Mouse (Mus musculus): ENCODE measurements at regions not wholly inside any gene's neighbourhood (a gene's known extent, or its start where the extent isn't known, plus 50 kb on each side); places are given as distances from the start of the nearest gene placed in this dataset.

GRCm38 (mm10) chr1:179906115-179906514 lies 54.2 kb upstream of the Cdc42bpa start:
- no peak for DNase-seq

- DNase-seq: no peak
Measured at GRCm38 (mm10) chr1:179892711-179893110, 67.6 kb upstream of the Cdc42bpa start.

- no peak for DNase-seq
Measured at GRCm38 (mm10) chr1:179887921-179888320, 72.4 kb upstream of the Cdc42bpa start.

GRCm38 (mm10) chr1:179881222-179881621 lies 77.7 kb upstream of the Ahctf1 start:
- no peak for DNase-seq

- DNase-seq: no peak
Measured at GRCm38 (mm10) chr1:179877893-179878292, 74.4 kb upstream of the Ahctf1 start.

GRCm38 (mm10) chr1:179873772-179874555 lies 70.5 kb upstream of the Ahctf1 start:
- no peak for DNase-seq

GRCm38 (mm10) chr1:179871961-179872360 lies 68.5 kb upstream of the Ahctf1 start:
- no peak for DNase-seq

- no peak for DNase-seq
Measured at GRCm38 (mm10) chr1:179868656-179869055, 65.2 kb upstream of the Ahctf1 start.

- peak in 1 of 2 experiments; percentile 26 for DNase-seq
Measured at GRCm38 (mm10) chr1:179867493-179867892, 64.0 kb upstream of the Ahctf1 start.

GRCm38 (mm10) chr1:179866056-179866772 lies 62.7 kb upstream of the Ahctf1 start:
- peak; percentile 59 to 68 for DNase-seq

GRCm38 (mm10) chr1:179865561-179865960 lies 62.1 kb upstream of the Ahctf1 start:
- peak; percentile 37 to 55 for DNase-seq

GRCm38 (mm10) chr1:179864537-179865226 lies 61.2 kb upstream of the Ahctf1 start:
- no peak for DNase-seq

- peak; percentile 47 to 59 for DNase-seq
Measured at GRCm38 (mm10) chr1:179863420-179863819, 59.9 kb upstream of the Ahctf1 start.

- DNase-seq: no peak
Measured at GRCm38 (mm10) chr1:179862941-179863340, 59.5 kb upstream of the Ahctf1 start.

GRCm38 (mm10) chr1:179861776-179862175 lies 58.3 kb upstream of the Ahctf1 start:
- DNase-seq: no peak

- DNase-seq: no peak
Measured at GRCm38 (mm10) chr1:179859552-179859902, 56.0 kb upstream of the Ahctf1 start.

GRCm38 (mm10) chr1:179858780-179859551 lies 55.5 kb upstream of the Ahctf1 start:
- peak in 1 of 2 experiments; percentile 11 for DNase-seq

GRCm38 (mm10) chr1:179854288-179854965 lies 50.9 kb upstream of the Ahctf1 start:
- no peak for DNase-seq

Data from adrenal gland, postnatal 36 days (tissue).